In genomic region chr14:52316441-52317225, GRCm38 (mm10) we compare ENCODE assay signal across 8 mouse cellular contexts. TPM values are rescaled to one million over a fixed set of nuclear protein-coding genes. Genes with fewer than 3 reads are reported as not detected.
DNase-seq lines count a peak whose midpoint lies in the region; ATAC-seq and TF ChIP-seq lines count a peak whose summit lies in the region.

No protein-coding gene starts in this region.

- H3K27me3 ChIP-seq in lung, embryonic 14.5 days (ENCODE audit: insufficient read depth, low read length) = no peaks in the 10 kb centered on the region
- H3K27me3 ChIP-seq in heart, embryonic 15.5 days = no peaks in the 10 kb centered on the region

- peak overlapping the region; percentile 85 for H3K9ac ChIP-seq in lung, embryonic 14.5 days
- peak overlapping the region; percentile 84 for H3K9ac ChIP-seq in heart, embryonic 15.5 days

- peaks cover 30% of the 10 kb centered on the region for H3K36me3 ChIP-seq in lung, embryonic 14.5 days (ENCODE audit: insufficient read depth)
- peaks cover 26% of the 10 kb centered on the region for H3K36me3 ChIP-seq in heart, embryonic 15.5 days

- WGBS in lung, embryonic 14.5 days = 11% methylated on average over 16 of the region's 16 CpGs
- WGBS in heart, embryonic 15.5 days = 13% methylated on average over 16 of the region's 16 CpGs

- peak overlapping the region; percentile 76; the same call in 1 of the 2 replicates for H3K27ac ChIP-seq in lung, embryonic 14.5 days (ENCODE audit: low read depth)
- H3K27ac ChIP-seq in heart, embryonic 15.5 days = peak overlapping the region; percentile 86

- ATAC-seq in lung, embryonic 14.5 days (ENCODE audit: insufficient read depth) = peak; percentile 70
- no peak; the same call in 1 of the 2 replicates for ATAC-seq in heart, embryonic 15.5 days (replicated peaks; ENCODE audit: insufficient number of reproducible peaks, insufficient read depth, low FRiP score, low read depth)

- H3K4me1 ChIP-seq in lung, embryonic 14.5 days (ENCODE audit: insufficient read depth) = peaks cover 11% of the 10 kb centered on the region; the same call in 1 of the 2 replicates
- H3K4me1 ChIP-seq in heart, embryonic 15.5 days (replicated peaks) = peaks cover 24% of the 10 kb centered on the region

- peak overlapping the region; percentile 68 for H3K4me3 ChIP-seq in lung, embryonic 14.5 days (ENCODE audit: low read depth, low read length)
- peak overlapping the region; percentile 93 for H3K4me3 ChIP-seq in heart, embryonic 15.5 days

- peak; percentile 57 for DNase-seq in lung, embryonic 14.5 days
- no peak for DNase-seq in lung, postnatal 14 days
- DNase-seq in cerebellum, adult 9-10 months = peak; percentile 69
- DNase-seq in kidney, postnatal 36 days = peak; percentile 71 to 72
- DNase-seq in naive thymus-derived CD4-positive, alpha-beta T cell, adult 2 months (ENCODE audit: low read depth) = peak; percentile 42
- no peak for DNase-seq in spleen, postnatal 4 days (ENCODE audit: low spot score in 2 of 2)
- no peak for DNase-seq in layer of hippocampus, postnatal 14 days (ENCODE audit: low spot score in 2 of 2)

- H3K4me2 ChIP-seq in lung, embryonic 14.5 days = peak overlapping the region; percentile 89
- H3K4me2 ChIP-seq in heart, embryonic 15.5 days = peak overlapping the region; percentile 78

- no peaks in the 10 kb centered on the region for H3K9me3 ChIP-seq in lung, embryonic 14.5 days (ENCODE audit: low read depth, low read length)
- no peaks in the 10 kb centered on the region for H3K9me3 ChIP-seq in heart, embryonic 15.5 days (replicated peaks)

- no peak for TF ChIP-seq CTCF in lung, embryonic 14.5 days (IDR thresholded peaks at IDR 0.05; ENCODE audit: low read depth)

RNA-seq across cellular contexts. Expression of gene Mettl3, which starts 11.7 kb away (rescaled TPM):
- polyA plus RNA-seq in lung, embryonic 14.5 days (2014; fragmentation: Nextera tagmentation; extraction: Ambion mirVana) = 40.9 and 46.6 TPM in 2 replicates
- 23.5 and 29.7 TPM in 2 replicates for polyA plus RNA-seq in heart, embryonic 15.5 days (2015; fragmentation: Nextera tagmentation; extraction: Ambion mirVana)
- total RNA-seq in layer of hippocampus, postnatal 14 days (2021) = 10 to 100 TPM; 33.4 to 36.4 TPM

RNA-seq across cellular contexts. Expression of gene Sall2, which starts 11.9 kb away (rescaled TPM):
- 20.8 and 22.9 TPM in 2 replicates for polyA plus RNA-seq in lung, embryonic 14.5 days (2014; fragmentation: Nextera tagmentation; extraction: Ambion mirVana)
- polyA plus RNA-seq in heart, embryonic 15.5 days (2015; fragmentation: Nextera tagmentation; extraction: Ambion mirVana) = 4.8 and 7.3 TPM in 2 replicates
- total RNA-seq in layer of hippocampus, postnatal 14 days (2021) = 10 to 100 TPM; 40.8 to 43.0 TPM

RNA-seq across cellular contexts. Expression of gene Rab2b, which starts 37.3 kb away (rescaled TPM):
- polyA plus RNA-seq in lung, embryonic 14.5 days (2014; fragmentation: Nextera tagmentation; extraction: Ambion mirVana) = 18.6 and 19.8 TPM in 2 replicates
- polyA plus RNA-seq in heart, embryonic 15.5 days (2015; fragmentation: Nextera tagmentation; extraction: Ambion mirVana) = 12.8 and 16.6 TPM in 2 replicates
- total RNA-seq in layer of hippocampus, postnatal 14 days (2021) = 10 to 100 TPM; 34.6 to 38.0 TPM

RNA-seq across cellular contexts. Expression of gene Tox4, which starts 37.7 kb away (rescaled TPM):
- polyA plus RNA-seq in lung, embryonic 14.5 days (2014; fragmentation: Nextera tagmentation; extraction: Ambion mirVana) = 41.1 and 47.1 TPM in 2 replicates
- 29.3 and 34.0 TPM in 2 replicates for polyA plus RNA-seq in heart, embryonic 15.5 days (2015; fragmentation: Nextera tagmentation; extraction: Ambion mirVana)
- total RNA-seq in layer of hippocampus, postnatal 14 days (2021) = 10 to 100 TPM; 56.1 to 63.3 TPM

RNA-seq across cellular contexts. Expression of gene Olfr1513, which starts 39.6 kb away (rescaled TPM):
- not detected in 2 replicates for polyA plus RNA-seq in lung, embryonic 14.5 days (2014; fragmentation: Nextera tagmentation; extraction: Ambion mirVana)
- polyA plus RNA-seq in heart, embryonic 15.5 days (2015; fragmentation: Nextera tagmentation; extraction: Ambion mirVana) = not detected in 2 replicates
- not detected for total RNA-seq in layer of hippocampus, postnatal 14 days (2021)

Comparison
In these comparisons a context has a peak if more than half of its experiments do, and no peak if none do; other contexts are left out.
1. DNase-seq: peak in lung, embryonic 14.5 days (single experiment), cerebellum, adult 9-10 months (single experiment), kidney, postnatal 36 days (2 of 2) and naive thymus-derived CD4-positive, alpha-beta T cell, adult 2 months (single experiment); none in lung, postnatal 14 days (single experiment), spleen, postnatal 4 days (0 of 2) and layer of hippocampus, postnatal 14 days (0 of 2).